Mouse (Mus musculus) stomach, embryonic 15.5 days (tissue): ENCODE results near the gene Zfp169. TPM values are rescaled to one million over a fixed set of nuclear protein-coding genes. Genes with fewer than 3 reads are reported as not detected.

Experiments used
- ATAC-seq: fragments of 200-750 bp; cut with Nextera tagmentation; 2 replicates; pipeline ENCODE4 v1.8.0; 2017; ENCODE audit warnings: low read depth, moderate number of reproducible peaks, moderate TSS enrichment; ENCODE audit not compliant: insufficient read depth, low FRiP score
- H3K27ac ChIP-seq: fragments of 300-500 bp; sonication (generic); 2 replicates; pipeline ENCODE4 v1.5.1; 2015; ENCODE audit warnings: mild to moderate bottlenecking, inconsistent platforms
- H3K27me3 ChIP-seq: fragments of 300-500 bp; sonication (generic); replicated peaks from 2 replicates; pipeline ENCODE4 v1.6.1; 2015; ENCODE audit warnings: inconsistent platforms
- H3K36me3 ChIP-seq: fragments of 300-500 bp; sonication (generic); 2 replicates; pipeline ENCODE4 v1.6.1; 2015; ENCODE audit warnings: inconsistent platforms
- H3K4me1 ChIP-seq: fragments of 300-500 bp; sonication (generic); 2 replicates; pipeline ENCODE4 v1.6.1; 2015; ENCODE audit warnings: inconsistent platforms
- H3K4me2 ChIP-seq: fragments of 300-500 bp; sonication (generic); 2 replicates; pipeline ENCODE4 v1.6.1; 2015; ENCODE audit warnings: mild to moderate bottlenecking, inconsistent platforms
- H3K4me3 ChIP-seq: fragments of 300-500 bp; sonication (generic); replicated peaks from 2 replicates; pipeline ENCODE4 v1.5.1; 2015; ENCODE audit warnings: inconsistent platforms
- H3K9ac ChIP-seq: fragments of 300-500 bp; sonication (generic); 2 replicates; pipeline ENCODE4 v1.6.1; 2015; ENCODE audit warnings: inconsistent platforms
- H3K9me3 ChIP-seq: fragments of 300-500 bp; sonication (generic); 2 replicates; pipeline ENCODE4 v1.6.1; 2016; ENCODE audit warnings: inconsistent platforms
- WGBS: fragments of 180-500 bp; shearing (Covaris S2); methylation state at CpG from one replicate; pipeline ENCODE4 v1.1.7; 2015; 5-methylcytosine and 5-hydroxymethylcytosine counted together
- polyA plus RNA-seq: library from polyadenylated mRNA; unstranded; fragments of >200 nt; fragmentation: Nextera tagmentation; extraction: Ambion mirVana; gene quantifications from 2 replicates; pipeline ENCODE4 v1.2.1, GENCODE M21; 2015

The Zfp169 gene
- polyA plus RNA-seq, 1 experiment from 2014 or later = 3.2 TPM

DNA sequence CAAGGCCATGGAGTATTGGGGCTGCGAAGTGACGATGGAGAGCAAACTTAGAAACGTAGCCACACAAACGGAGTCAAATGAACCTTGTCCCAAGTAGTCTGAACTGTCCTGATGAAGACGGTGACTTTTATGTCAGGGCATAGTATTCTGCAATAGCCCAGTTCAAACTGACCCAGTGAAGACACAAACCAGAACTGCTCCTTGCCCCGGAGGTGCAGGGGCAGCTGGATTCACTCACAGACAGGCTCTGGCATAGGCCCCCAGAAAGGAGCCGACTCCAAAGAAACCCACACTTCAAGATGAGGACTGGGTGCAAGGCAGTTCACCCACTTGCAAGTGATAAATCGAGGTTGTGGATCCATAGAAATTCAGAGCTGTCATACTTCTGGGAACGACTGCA lies 4.6 kb downstream of the Zfp169 start:
- Histone ChIP-seq H3K27ac (no peak overlapping the region), H3K9me3 (no peaks in the 10 kb centered on the region), H3K4me3 (no peak overlapping the region), H3K4me1 (no peaks in the 10 kb centered on the region), H3K9ac (no peak overlapping the region), H3K36me3 (peaks cover 8% of the 10 kb centered on the region; the same call in 1 of the 2 replicates), H3K27me3 (no peaks in the 10 kb centered on the region), H3K4me2 (no peak overlapping the region)
- 80% methylated on average over 9 of the region's 9 CpGs for WGBS
- no peak for ATAC-seq

- 73% methylated on average over 5 of the region's 5 CpGs for WGBS
- Histone ChIP-seq H3K27ac (no peak overlapping the region), H3K4me3 (no peak overlapping the region), H3K27me3 (no peaks in the 10 kb centered on the region), H3K4me2 (no peak overlapping the region), H3K9ac (no peak overlapping the region), H3K9me3 (no peaks in the 10 kb centered on the region), H3K4me1 (no peaks in the 10 kb centered on the region), H3K36me3 (peaks cover 8% of the 10 kb centered on the region; the same call in 1 of the 2 replicates)
- ATAC-seq = no peak
Observed at GRCm38 (mm10) chr13:48502422-48502821, 10.8 kb downstream of the Zfp169 start.

DNA sequence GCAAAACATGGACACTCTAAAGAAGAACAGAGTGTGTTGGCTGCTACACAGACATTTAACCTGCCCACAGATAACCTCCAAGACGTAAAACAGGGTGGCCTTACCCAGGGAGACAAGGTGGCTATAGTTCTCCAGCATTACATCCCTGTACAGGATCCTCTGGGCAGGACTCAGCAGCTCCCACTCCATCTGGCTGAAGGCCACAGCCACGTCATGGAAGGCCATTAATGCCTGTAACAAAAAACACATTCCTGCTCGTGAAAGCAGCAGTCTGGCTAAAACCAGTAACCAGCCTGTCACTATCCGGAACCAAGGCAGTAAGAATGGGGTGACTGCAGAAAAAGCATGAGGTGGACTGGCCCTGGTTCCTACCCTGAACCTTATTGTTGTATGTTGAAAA lies 14.6 kb downstream of the Zfp169 start:
- H3K9ac ChIP-seq = no peak overlapping the region
- H3K4me3 ChIP-seq = no peak overlapping the region
- H3K27ac ChIP-seq = no peak overlapping the region
- no peak for ATAC-seq
- H3K4me2 ChIP-seq = no peak overlapping the region
- no peaks in the 10 kb centered on the region for H3K27me3 ChIP-seq
- WGBS = 57% methylated on average over 4 of the region's 4 CpGs
- no peaks in the 10 kb centered on the region for H3K9me3 ChIP-seq
- no peaks in the 10 kb centered on the region for H3K4me1 ChIP-seq
- no peaks in the 10 kb centered on the region for H3K36me3 ChIP-seq

DNA sequence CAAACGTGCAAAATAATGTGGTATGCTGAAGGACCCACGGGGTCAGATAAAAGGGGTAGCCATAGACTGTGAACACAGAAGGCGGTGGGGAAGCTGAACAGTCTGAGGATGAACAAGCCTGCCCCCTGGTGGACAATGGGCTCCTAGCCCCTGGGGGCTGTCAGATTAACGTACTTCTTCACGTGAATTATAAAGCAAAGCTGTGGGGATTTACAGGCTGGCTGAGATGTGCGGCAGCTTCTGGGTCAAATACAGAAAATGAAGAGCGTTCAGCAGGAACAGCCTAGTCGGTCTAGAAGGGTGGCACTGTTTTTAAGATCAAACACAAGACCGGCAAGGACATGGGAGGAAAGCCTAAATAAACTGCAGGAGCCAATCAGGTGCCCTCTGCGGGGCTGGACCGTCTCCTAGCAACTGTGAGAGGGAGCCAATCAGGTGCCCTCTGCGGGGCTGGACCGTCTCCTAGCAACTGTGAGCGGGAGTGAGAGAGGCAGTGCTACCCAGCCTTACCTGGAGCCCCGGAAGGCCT lies 15.5 kb downstream of the Zfp169 start:
- no peak overlapping the region for H3K27ac ChIP-seq
- H3K4me2 ChIP-seq = no peak overlapping the region
- no peaks in the 10 kb centered on the region for H3K27me3 ChIP-seq
- peak; percentile 71 for ATAC-seq
- 30% methylated on average over 15 of the region's 15 CpGs for WGBS
- no peaks in the 10 kb centered on the region for H3K36me3 ChIP-seq
- no peak overlapping the region for H3K9ac ChIP-seq
- H3K9me3 ChIP-seq = no peaks in the 10 kb centered on the region
- no peak overlapping the region for H3K4me3 ChIP-seq
- no peaks in the 10 kb centered on the region for H3K4me1 ChIP-seq

GRCm38 (mm10) chr13:48493183-48493582 lies 20.1 kb downstream of the Zfp169 start:
- Histone ChIP-seq H3K4me1 (no peaks in the 10 kb centered on the region), H3K27ac (no peak overlapping the region), H3K4me3 (no peak overlapping the region), H3K9ac (no peak overlapping the region), H3K36me3 (peaks cover 23% of the 10 kb centered on the region), H3K9me3 (no peaks in the 10 kb centered on the region), H3K27me3 (no peaks in the 10 kb centered on the region), H3K4me2 (no peak overlapping the region)
- 65% methylated on average over 3 of the region's 5 CpGs for WGBS
- ATAC-seq = no peak

DNA sequence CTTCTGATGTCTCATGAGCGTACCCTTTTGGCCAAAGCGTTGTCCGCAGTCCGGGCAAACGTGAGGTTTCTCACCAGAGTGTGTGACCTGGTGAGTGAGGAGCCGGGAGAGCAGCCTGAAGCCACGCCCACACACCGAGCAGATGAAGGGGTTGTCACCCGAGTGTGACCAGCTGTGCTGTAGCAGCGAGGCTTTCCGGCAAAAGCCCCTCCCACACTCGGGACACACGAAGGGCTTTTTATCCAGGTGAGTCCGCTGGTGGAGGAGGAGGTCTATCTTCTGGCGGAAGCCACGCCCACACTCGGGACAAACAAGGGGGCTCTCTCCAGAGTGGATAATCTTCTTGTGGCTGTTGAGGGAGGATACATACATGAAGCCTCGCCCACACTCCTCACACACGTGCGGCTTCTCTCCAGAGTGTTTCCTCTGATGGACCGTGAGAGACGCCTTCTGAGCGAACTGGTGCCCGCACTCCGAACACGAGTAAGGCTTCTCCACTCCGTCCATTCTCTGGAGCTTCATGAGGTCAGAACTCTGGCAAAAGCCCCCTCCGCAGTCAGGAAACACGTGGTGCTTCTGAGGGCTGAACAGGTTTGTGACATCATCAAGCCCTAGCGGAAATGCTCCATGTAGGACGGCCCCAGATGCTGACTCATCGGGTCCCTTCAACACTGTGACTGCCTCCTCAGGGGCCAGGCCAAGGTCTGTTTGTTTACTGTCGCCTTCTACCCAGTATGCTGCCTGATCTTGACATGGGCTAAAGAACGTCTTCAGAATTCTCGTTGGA lies 22.7 kb downstream of the Zfp169 start:
- Histone ChIP-seq H3K27me3 (no peaks in the 10 kb centered on the region), H3K9me3 (no peaks in the 10 kb centered on the region), H3K4me1 (no peaks in the 10 kb centered on the region), H3K9ac (no peak overlapping the region), H3K4me2 (no peak overlapping the region), H3K4me3 (no peak overlapping the region), H3K27ac (no peak overlapping the region), H3K36me3 (peaks cover 23% of the 10 kb centered on the region)
- 84% methylated on average over 35 of the region's 35 CpGs for WGBS
- no peak for ATAC-seq

DNA sequence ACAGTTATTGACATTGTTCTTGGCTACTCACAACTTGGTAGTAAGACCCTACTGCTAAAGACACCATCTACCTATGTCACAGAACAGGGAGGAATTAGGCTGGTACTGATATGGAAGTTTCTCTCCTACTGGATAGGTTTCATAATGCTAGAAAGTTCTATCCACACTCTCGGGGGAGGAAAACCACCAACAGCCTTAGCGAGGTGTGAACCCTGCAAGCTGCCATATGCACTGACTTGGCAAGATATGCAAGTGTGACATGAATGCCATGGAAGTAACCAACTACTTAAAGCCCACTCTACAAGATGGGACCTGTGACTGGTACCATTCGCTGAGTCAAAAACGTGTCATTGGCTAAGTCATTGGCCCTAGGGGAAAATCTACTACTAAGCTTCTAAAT lies 29.6 kb downstream of the Zfp169 start:
- no peak for ATAC-seq

GRCm38 (mm10) chr13:48468656-48469180 lies 44.5 kb downstream of the Zfp169 start:
- H3K27ac ChIP-seq = no peak overlapping the region
- H3K4me2 ChIP-seq = no peak overlapping the region
- no peaks in the 10 kb centered on the region for H3K27me3 ChIP-seq
- no peaks in the 10 kb centered on the region for H3K36me3 ChIP-seq
- H3K4me3 ChIP-seq = no peak overlapping the region
- 52% methylated on average over 15 of the region's 15 CpGs for WGBS
- no peaks in the 10 kb centered on the region for H3K4me1 ChIP-seq
- H3K9ac ChIP-seq = no peak overlapping the region
- ATAC-seq = no peak
- no peaks in the 10 kb centered on the region for H3K9me3 ChIP-seq

More for the DNA sequence above, 29.6 kb downstream of the Zfp169 start:
- Histone ChIP-seq H3K36me3 (no peaks in the 10 kb centered on the region), H3K4me2 (no peak overlapping the region), H3K9ac (no peak overlapping the region), H3K27ac (no peak overlapping the region), H3K4me1 (no peaks in the 10 kb centered on the region), H3K9me3 (no peaks in the 10 kb centered on the region), H3K27me3 (no peaks in the 10 kb centered on the region), H3K4me3 (no peak overlapping the region)
- 91% methylated on average over 4 of the region's 4 CpGs for WGBS

- Histone ChIP-seq H3K36me3 (no peaks in the 10 kb centered on the region), H3K9ac (no peak overlapping the region), H3K4me1 (no peaks in the 10 kb centered on the region), H3K27ac (no peak overlapping the region), H3K27me3 (no peaks in the 10 kb centered on the region), H3K4me3 (no peak overlapping the region), H3K4me2 (no peak overlapping the region), H3K9me3 (no peaks in the 10 kb centered on the region)
- WGBS = 51% methylated on average over 10 of the region's 10 CpGs
- no peak for ATAC-seq
Observed at GRCm38 (mm10) chr13:48466186-48466585, 47.1 kb downstream of the Zfp169 start.

DNA sequence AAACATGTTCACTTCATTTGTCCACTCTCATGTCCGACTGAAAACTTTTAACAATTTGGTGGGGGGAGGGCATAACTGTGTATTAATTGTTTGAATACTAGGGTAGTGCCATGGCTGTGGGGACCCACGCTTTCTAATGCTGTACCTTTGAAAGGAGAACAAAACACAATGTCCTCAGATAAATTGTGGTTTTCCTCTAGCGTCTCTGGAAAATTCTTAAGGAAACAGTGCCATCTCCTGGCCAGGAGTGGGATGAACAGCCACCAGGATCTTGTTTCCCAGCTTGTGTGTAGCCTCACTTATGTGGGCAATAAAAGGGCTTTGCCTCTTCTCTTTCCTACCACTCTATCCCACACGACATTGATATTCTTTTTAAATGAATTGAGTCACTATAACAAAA lies 49.1 kb downstream of the Zfp169 start:
- ATAC-seq = no peak
- H3K36me3 ChIP-seq = no peaks in the 10 kb centered on the region
- H3K9ac ChIP-seq = no peak overlapping the region
- no peaks in the 10 kb centered on the region for H3K4me1 ChIP-seq
- no peak overlapping the region for H3K27ac ChIP-seq
- H3K4me2 ChIP-seq = no peak overlapping the region
- H3K27me3 ChIP-seq = no peaks in the 10 kb centered on the region
- no peaks in the 10 kb centered on the region for H3K9me3 ChIP-seq
- 8% methylated on average over 4 of the region's 4 CpGs for WGBS
- no peak overlapping the region for H3K4me3 ChIP-seq

DNA sequence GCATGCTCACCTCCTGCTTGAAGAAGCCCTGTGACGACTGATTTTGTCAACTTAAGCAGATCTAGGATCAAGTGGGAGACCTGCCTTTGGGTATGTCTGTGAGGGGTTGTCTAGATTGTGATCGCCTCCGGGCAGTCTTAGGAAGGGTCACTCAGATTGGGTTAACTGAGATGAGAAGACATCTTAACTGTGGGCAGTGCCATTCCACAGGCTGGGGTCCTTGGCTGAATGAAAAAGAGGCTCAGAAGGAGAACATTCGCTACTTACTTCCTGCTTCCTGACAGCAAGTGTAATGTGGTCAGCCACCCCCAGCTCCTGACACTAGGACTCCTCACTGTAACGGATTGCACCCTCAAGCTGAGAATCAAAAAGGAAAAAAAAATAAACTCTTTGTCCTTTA lies 54.0 kb downstream of the Zfp169 start:
- Histone ChIP-seq H3K9ac (no peak overlapping the region), H3K9me3 (no peaks in the 10 kb centered on the region), H3K36me3 (no peaks in the 10 kb centered on the region), H3K4me3 (no peak overlapping the region), H3K4me2 (no peak overlapping the region), H3K4me1 (no peaks in the 10 kb centered on the region), H3K27ac (no peak overlapping the region), H3K27me3 (no peaks in the 10 kb centered on the region)
- ATAC-seq = no peak
- WGBS = 74% methylated on average over 5 of the region's 5 CpGs

- Histone ChIP-seq H3K36me3 (no peaks in the 10 kb centered on the region), H3K9ac (no peak overlapping the region), H3K27me3 (no peaks in the 10 kb centered on the region), H3K9me3 (no peaks in the 10 kb centered on the region), H3K4me2 (no peak overlapping the region), H3K27ac (no peak overlapping the region), H3K4me3 (no peak overlapping the region), H3K4me1 (no peaks in the 10 kb centered on the region)
- no peak for ATAC-seq
- 54% methylated on average over 4 of the region's 4 CpGs for WGBS
Observed at GRCm38 (mm10) chr13:48448119-48448518, 65.1 kb downstream of the Zfp169 start.
